Mouse (Mus musculus) olfactory bulb, adult 2 months (tissue): ENCODE measurements around the gene Map3k13.
"Not testable (repeated sequence)": the region's sequence is repeated elsewhere in the genome, so short reads cannot be mapped to it uniquely, and the experiment has no call there.

Experiments used
- CTCF ChIP-seq: fragments of 200-500 bp; IDR thresholded peaks from 2 replicates; pipeline ENCODE4 v1.5.1; 2012; ENCODE audit warnings: low read depth, mild to moderate bottlenecking, low read length, moderate library complexity; ENCODE audit not compliant: insufficient read depth
- POLR2A ChIP-seq: fragments of 200-500 bp; IDR thresholded peaks from 2 replicates; pipeline ENCODE4 v1.6.1; 2012; ENCODE audit warnings: mild to moderate bottlenecking, low read depth, low read length, moderate library complexity; ENCODE audit not compliant: insufficient read depth

GRCm38 (mm10) chr16:21807786-21808185 lies 13.6 kb downstream of the Map3k13 start:
- not testable (repeated sequence) for TF ChIP-seq CTCF, POLR2A
